In the genomic region with DNA sequence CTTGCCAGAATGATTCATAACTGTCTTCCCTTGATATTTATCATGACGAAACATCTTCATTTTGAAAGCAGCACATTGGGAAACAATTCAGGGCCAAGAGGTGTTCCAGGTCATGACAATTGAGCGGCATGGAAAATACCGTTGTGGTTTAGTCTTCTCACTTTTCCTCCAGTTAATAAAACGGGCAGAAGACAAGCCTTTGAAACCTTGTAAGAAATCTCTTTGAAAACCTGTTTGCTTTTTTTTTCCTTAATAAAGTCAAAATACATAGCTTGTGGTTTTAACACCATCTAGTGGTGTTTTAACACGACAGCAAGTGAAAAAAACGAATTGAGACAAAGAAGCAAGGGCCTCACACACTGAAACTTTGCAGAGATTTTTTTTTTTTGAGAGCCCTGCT, we compare ENCODE assay signal across 9 mouse cellular contexts.
DNase-seq lines count a peak whose midpoint lies in the region; ATAC-seq and TF ChIP-seq lines count a peak whose summit lies in the region.
"Had no signal": no experiment of that assay in that cellular context is flagged by ENCODE, and none has a peak within 500 bp of the region (broad histone marks: within the 10 kb centered on the region; RNA-seq: fewer than 3 reads in every experiment).

No protein-coding gene starts in this region.

- no peaks in the 10 kb centered on the region for H3K36me3 ChIP-seq in midbrain, embryonic 14.5 days (ENCODE audit: control insufficient read depth, insufficient read depth, low read length)

- H3K4me1 ChIP-seq in midbrain, embryonic 14.5 days (ENCODE audit: control insufficient read depth, insufficient read depth, low read length), result 0 out of 2 replicates have a peak, but pooled peaks cover 2% of the 10 kb centered on the region

- no peak for ATAC-seq in midbrain, embryonic 14.5 days (ENCODE audit: low FRiP score, low TSS enrichment)
- no peak for ATAC-seq in monocyte, adult 5-6 weeks (replicated peaks; ENCODE audit: insufficient number of reproducible peaks, low FRiP score, low TSS enrichment, poor library complexity, severe bottlenecking)

- no peak overlapping the region for H3K9ac ChIP-seq in midbrain, embryonic 14.5 days (replicated peaks; ENCODE audit: low read length)

- H3K27ac ChIP-seq in left cerebral cortex, adult 2 months, result no peak overlapping the region
- H3K27ac ChIP-seq in midbrain, embryonic 14.5 days (replicated peaks; ENCODE audit: low read depth, low read length), result no peak overlapping the region

- intact Hi-C loops in left cerebral cortex, adult 2 months (cut with DNase I), result loop anchor here (5.0 kb wide), 2 partner anchors 103 to 373 kb away; no protein-coding TSS in a partner anchor

- no peaks in the 10 kb centered on the region for H3K27me3 ChIP-seq in midbrain, embryonic 14.5 days (ENCODE audit: control insufficient read depth, insufficient read depth, low read length)

- TF ChIP-seq CTCF in left cerebral cortex, adult 2 months (IDR thresholded peaks at IDR 0.05), result peak; percentile 68

- no peaks in the 10 kb centered on the region for H3K9me3 ChIP-seq in midbrain, embryonic 14.5 days (ENCODE audit: control insufficient read depth, low read length)

- 24% methylated on average over 6 of the region's 6 CpGs for WGBS in midbrain, embryonic 14.5 days

- peak; percentile 8 for DNase-seq in adrenal gland, postnatal 10 days
- DNase-seq in adrenal gland, adult 8-10 months, result no peak
- DNase-seq in left cerebral cortex, adult 2 months (ENCODE audit: extremely low spot score in 1 of 2, low spot score in 2 of 2), result no peak
- no peak for DNase-seq in left cerebral cortex, adult 8-10 months (ENCODE audit: low spot score in 2 of 2)
- DNase-seq in adipocyte (ENCODE audit: low spot score), result peak; percentile 30
- peak; percentile 78 for DNase-seq in midbrain, embryonic 14.5 days
- no peak for DNase-seq in spleen, postnatal 4 days (ENCODE audit: low spot score in 2 of 2)

- H3K4me3 ChIP-seq in left cerebral cortex, adult 2 months, result peak overlapping the region; percentile 33
- no peak overlapping the region for H3K4me3 ChIP-seq in midbrain, embryonic 14.5 days (replicated peaks; ENCODE audit: low read depth, low read length)
- H3K4me3 ChIP-seq: erythroblast, embryonic 14.5 days had no signal

- H3K4me2 ChIP-seq in midbrain, embryonic 14.5 days (ENCODE audit: low read length), result 0 out of 2 replicates have a peak overlapping the region, but pooled peaks have one; percentile 22

Comparison
In these comparisons a context has a peak if more than half of its experiments do, and no peak if none do; other contexts are left out.
1. DNase-seq: peak in adrenal gland, postnatal 10 days (single experiment), adipocyte (single experiment) and midbrain, embryonic 14.5 days (single experiment); none in adrenal gland, adult 8-10 months (single experiment), left cerebral cortex, adult 2 months (0 of 2), left cerebral cortex, adult 8-10 months (0 of 2) and spleen, postnatal 4 days (0 of 2).